Mouse (Mus musculus): Measurements from ENCODE around the gene Phactr1.

The Phactr1 gene

DNA sequence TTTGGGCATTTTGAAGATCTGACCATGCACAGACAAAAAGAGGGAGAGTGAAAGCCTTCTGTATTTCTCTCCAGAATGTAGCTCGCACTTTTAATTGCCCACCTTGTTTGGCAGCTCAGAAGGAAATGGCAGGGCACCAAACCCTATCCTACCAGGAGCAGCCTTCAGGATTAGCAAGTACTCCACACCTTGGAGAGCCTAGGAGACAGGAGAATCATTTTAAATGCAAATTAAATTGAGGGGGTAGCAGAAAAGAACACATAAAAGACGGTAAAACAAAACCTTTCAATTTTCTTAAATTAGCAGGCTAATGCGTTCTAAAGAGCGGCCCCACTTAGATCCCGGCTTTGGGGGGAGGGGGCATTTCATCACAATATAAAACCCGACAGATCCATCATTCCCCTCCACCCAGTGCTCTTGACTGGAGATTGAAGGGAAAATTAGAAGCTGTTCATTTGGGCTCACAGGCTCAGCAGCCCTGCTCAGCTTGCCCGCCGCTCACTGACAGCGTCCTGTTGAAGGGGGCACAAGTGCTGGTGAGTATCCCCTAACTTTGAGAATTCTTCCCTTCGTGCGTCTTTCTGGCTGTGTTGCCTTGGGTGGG is at the start of gene Phactr1:
Gene Phactr1 (plus strand): TSS at position 233 of the 604 bp plus-strand sequence.
- no peak for DNase-seq (ENCODE audit: low read depth, low spot score)

DNA sequence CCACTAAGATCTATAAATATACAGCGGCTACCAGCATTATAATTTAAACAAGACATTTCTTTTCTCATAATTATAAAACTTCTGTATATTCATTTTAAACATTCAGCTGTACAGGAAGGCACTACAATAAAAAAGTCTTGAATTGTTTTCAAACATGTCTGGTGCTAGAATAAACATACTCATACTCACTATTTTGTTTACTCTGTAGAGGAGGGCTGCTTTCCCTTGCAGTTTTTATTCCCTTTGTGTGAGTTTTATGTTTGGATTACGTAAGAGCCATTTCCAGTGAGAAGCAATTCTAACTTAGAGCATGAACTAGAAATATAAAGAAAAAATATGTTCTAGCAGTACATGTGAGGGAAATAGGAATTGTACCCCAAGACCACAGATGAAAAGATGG is 45.5 kb upstream of the Phactr1 start:
- DNase-seq (ENCODE audit: low read depth, low spot score): no peak

DNA sequence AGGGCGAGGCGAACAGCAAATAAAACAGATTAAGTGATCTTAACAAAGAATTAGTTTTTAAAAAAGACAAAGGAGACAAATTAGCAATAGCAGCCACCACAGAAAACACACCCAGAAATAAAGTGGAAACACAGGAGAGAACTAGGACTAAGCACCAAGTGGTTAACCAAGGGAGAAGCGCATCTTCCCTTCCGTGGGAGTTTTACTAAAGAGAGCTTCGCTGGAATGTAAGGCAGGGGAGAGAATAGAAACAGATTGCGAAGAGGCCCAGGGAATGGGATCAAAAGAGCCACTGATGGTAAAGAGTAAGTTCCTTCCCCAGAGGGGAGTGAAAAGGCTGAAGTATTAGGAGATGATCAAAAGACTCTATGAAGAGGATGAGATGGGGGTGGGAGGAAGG is 30.2 kb upstream of the Phactr1 start:
- no peak for DNase-seq (ENCODE audit: low read depth, low spot score)

DNA sequence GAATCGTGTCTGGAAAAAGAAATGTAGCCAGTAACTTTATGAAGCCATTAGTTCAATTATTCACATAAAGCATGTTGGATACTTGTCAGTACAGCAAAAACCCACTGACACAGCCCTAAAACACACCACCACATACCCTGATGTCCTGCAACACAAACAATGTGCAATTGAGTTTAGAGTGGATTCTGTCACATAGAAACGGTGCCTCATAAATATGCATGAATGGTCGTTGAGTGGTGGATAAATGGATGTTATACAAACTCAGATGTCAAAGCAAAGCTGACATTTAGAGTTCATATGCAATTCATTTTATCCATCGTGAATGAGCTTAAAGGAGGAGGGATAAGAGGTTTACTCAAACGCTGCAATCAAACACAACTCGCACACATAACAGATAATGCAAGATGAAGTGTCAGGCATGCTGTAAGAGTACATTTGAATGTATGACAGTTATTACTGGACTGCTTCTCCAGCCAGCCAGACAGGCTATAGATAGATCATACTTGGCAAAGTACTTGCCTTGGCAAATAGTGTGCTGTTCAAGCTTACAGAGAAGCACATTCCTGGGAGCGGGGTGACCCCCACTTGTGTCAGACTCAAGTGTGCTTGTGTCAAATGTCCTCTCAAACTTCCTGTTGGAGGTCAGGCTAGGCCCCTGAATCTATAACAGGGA is 23.6 kb upstream of the Phactr1 start:
- DNase-seq (ENCODE audit: low read depth, low spot score): no peak

DNA sequence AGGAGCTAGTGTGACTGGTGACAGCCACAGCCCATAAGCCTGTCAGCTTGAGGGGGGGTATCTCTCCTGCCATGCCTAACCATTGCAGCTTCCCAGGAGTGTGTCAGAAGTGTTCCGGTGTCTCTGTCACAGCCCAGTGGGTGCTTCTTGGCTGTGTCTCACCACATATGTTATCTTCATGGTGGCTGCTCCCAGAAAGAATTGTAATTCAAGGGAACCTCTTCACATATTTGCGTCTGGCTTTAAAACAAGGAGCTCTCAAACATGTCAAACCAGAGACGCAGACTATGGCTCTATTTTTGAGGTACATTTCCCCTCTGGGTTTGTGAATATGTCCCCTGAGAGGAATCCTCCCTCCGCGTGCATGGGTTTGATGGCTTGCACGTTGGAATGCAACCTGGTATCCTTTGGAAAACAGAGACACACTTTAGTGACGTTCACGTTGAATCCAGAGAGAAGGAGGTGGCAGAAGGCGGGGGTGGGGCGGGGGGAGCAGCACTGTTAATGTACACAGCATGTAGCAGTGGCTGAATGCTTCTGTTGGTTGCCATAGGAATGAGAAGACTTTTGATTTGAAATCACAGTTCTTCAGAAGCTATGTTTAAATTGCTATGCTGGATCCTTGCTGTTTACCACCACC is 8.7 kb upstream of the Phactr1 start:
- no peak for DNase-seq (ENCODE audit: low read depth, low spot score)

DNA sequence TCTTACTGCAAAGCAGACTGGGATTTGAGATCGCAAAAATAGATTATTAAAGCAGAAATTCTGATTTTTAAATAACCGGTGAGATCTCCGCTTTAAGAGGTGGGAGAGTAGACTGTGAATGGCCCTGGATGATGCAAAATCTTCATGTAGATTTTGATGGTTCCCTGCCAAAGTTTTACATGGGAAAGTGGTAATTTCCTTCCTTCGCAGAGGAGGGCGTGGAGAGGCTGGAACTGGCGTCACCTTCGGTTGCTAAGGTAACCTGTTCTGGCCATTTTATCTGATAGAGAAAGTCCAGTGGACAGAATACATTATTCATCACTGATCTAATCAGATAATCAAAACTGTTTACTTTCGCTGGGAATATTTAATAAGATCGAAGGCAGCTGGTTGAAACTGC is 876 bp downstream of the Phactr1 start:
- DNase-seq (ENCODE audit: low read depth, low spot score): no peak

DNA sequence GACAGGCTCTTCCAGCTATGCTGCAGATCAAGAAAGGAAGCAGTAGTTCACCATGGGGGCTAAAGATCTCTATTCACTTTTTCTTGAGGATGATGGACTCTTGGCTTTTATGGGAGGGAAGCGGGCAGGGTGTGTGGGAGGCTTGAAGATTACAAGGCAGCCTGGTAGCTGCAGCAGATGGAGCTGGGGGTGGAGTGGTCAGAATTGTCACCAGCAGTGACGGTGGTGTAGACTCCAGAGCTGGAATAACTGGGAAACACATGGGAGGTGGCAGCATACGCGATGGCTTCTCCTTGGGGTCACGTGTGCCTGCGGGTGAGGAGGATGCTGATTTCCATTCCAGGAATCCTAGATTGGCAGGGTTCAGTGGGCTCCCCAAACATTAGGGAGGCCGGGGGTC is 3.8 kb downstream of the Phactr1 start:
- no peak for DNase-seq (ENCODE audit: low read depth, low spot score)

DNA sequence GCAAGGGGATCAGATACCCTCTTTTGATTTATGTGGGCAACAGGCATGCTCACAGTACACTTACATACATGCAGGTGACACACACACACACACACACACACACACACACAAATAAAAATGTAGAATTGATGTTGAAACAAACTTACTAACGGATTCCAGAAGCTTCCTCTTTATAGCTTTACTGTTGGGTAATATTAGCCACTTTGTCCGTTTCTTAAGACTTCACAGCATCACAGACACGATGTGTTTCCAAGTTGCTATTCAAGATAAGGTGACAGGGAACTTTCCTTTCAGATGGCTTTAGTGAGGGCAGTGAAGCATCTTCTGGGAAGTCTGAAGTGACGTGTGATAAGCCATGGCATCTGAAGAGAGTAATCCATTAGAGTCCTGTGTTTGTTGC is 11.8 kb downstream of the Phactr1 start:
- no peak for DNase-seq (ENCODE audit: low read depth, low spot score)

DNA sequence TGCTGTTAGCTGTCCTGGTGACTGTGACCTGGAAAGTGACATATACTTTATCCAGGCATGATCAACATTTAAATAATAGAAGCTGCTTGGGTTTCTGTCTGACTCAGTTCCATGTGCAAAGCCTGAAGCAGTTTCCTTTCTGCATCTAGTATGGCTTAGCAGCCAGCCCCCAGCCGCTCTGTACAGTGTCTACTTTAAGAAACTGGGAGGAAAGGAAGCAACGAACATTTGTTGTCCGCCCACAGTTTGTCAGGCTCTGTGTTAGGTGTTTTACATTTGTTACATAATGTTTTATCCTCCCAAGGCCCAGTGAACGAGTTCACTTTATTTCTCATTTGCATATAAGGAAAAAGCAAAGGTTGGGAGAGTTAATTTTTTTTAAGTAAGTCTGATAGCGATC is 16.2 kb downstream of the Phactr1 start:
- no peak for DNase-seq (ENCODE audit: low read depth, low spot score)

DNA sequence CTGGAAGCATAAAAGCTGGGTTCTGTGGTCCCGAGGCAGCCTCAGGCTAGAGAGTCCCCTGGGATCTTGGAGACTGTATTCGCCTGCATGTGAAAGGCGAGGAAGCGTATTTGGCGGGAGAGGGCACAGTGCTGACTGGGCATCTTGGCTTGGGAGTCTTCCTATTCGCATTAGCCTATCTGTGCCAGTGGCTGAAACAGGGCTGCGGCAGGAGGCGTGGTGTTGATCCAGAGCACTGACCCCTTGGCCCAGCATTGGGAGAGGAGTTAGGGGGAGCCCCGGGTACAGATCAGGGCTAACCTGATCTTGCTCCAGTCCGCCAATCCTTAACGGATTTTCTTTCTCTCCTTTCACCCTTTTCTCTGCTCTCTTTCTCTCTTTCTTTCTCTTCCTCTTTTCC is 28.7 kb downstream of the Phactr1 start:
- DNase-seq (ENCODE audit: low read depth, low spot score): no peak

DNA sequence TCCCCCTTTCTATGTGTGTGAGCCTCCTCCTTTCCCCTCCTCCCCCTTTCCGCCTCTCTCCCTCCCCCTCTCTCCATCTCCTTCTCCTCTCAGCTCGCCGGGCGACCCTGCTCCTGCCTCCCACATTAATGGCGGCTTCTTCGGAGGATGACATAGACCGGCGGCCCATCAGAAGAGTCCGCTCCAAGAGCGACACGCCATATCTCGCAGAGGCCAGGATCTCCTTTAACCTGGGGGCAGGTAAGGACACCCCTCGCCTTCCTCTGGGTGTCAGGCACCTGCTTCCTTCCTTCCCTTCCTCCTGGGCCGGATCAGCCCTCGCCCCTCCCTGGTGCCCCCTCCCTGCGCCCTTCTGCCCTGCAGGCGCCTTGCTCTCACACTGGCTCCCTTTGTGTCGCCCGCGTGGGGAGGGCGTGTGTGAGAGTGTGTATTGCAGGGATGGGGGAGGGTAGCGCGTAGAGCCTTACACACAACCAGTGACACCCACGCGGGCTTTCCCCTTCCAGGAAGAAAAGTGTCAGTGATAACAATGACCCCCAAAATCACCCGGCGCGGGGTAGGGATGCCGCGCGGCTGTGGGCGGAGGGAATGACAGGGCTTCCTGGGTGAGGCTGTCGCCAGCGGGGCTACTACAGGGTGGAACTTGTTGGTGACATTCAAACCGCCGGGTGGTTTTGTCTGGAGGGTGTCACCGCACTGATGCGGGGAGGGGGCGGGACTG is 29.3 kb downstream of the Phactr1 start:
- DNase-seq (ENCODE audit: low read depth, low spot score): no peak

DNA sequence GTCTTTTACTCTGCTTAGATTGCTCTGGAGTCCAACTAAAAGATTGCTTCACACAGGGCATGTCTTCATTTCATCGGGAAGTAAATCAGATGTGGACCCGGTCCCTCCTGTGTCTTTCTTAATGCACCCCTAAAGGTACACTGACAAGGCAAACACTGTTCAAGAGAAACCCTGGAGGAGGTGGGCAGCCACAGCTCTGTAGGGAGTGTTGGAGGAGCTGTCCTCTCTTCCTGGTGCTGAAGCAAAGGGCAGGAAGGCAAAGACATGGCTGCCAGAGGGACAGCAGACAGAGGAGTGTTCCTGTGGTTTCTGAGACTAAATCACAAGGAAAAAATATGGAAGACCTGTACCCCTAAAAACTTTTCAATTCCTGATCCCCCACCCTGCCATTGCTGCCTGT is 31.1 kb downstream of the Phactr1 start:
- DNase-seq (ENCODE audit: low read depth, low spot score): no peak

DNA sequence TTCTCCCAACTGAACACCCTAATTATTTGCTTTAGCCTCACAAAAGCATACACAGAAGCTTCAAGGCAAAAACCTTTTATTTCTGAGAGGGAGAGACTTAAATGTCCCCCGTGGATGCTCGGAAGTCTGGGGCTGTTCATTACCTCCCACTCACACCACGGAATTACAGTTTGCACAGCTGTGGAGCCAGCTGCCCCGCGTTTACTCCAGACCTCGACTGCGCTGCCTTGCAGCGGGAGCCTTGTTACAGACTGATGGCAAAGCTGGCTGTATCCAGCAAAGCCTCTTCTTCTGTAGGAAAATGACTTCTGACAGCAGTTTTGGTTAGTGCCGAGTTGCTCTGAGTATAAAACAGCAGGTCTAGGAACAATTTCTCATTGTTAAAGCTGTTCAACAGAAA is 39.0 kb downstream of the Phactr1 start:
- no peak for DNase-seq (ENCODE audit: low read depth, low spot score)

DNA sequence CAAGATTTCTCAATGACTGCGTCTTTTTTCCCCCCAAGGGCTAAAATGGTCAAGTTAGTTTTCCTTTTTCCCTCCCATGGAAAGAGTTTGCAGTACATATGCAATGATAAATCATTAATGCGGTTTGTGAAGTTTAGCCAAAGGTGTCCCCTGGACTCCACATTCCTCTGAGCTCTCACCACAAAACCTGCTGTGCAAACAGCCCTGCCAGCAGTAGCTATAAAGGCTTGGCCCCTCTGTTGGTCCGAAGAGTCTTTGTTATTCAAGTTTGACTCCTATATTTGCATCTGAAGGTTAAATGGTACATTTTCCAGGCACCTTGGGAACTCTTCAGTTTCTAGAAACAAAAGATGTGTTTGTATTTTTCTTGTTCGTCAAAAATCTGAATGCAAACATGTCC is 39.7 kb downstream of the Phactr1 start:
- DNase-seq (ENCODE audit: low read depth, low spot score): no peak

DNA sequence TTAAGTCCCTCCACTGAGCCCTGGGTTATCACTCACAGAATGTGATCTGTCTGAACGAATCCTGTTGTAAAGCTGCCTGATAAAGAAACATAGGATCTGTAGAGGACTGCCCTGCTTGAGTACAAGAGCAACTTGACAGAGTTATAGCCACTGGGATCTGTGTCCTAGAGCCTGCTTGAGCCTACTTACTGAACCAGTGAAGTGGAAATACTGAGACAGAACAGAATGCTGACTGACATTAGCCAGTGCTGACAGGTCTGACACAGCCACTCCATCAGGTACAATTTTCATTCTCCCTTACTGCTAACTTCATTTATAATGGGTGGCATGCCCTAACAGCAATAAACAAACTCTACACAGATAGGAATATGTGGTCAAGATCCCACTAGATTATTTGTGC is 40.2 kb downstream of the Phactr1 start:
- DNase-seq (ENCODE audit: low read depth, low spot score): no peak

DNA sequence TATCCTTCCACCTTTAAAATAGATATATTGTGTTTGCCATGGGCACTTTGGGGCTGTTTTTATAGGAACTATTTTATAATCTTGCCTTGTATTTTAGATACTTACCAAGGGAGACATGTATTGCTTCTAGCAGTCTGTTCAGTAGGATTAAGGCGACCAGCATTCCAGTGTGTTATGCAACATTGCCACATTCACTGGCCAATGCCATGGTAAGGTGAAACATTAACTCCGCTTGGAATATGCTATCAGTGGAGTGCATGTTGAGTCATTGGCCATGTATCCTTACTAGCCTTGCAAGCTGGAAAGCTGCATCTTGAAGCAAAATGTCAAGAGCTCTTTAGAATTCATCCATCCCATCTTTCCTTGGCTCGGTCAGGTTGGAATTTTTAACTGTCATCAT is 43.6 kb downstream of the Phactr1 start:
- DNase-seq (ENCODE audit: low read depth, low spot score): no peak

DNA sequence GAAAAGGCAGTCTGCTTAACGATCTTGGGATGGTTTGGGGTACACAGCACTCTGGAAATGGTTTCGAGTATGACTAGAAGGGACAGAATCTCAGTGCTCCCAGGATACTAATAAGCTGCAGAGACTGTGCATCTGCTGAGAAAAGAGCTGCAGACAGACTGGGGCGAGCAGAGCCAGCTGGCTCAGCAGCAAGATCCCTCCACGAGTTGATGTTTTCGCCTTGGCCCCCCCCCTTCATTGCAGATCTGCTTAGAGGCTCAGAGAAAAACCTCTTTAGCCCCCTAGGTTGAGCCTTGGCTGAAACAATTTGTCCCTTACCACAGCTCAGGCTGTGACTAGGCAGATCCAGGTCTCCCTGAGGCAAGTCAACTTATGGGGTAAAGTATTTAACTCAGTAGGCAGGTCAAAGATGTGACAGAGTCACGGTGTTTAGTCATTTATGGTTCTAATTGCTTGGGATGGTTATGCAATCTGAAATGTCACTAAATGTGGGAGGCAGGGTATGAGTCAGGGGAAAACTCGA is 45.3 kb downstream of the Phactr1 start:
- DNase-seq (ENCODE audit: low read depth, low spot score): no peak

DNA sequence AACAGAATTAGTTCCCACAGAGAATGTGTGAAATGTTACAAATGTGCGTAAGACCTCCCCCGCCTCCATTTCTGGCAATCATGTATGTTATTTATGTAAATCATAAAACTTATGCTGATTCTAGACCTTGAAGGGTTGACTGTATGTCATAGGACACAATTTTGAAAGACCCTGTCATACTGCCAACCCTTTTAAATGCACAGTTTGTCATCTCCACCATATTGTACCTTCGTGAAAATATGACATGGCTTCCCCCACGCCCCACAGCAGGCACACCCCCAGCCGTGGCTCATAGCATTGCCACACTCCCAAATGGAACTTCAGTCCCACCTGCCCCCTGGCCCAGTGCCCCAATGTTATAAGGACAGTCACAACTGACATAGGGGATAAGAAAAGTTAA is 57.1 kb downstream of the Phactr1 start:
- no peak for DNase-seq (ENCODE audit: low read depth, low spot score)

DNA sequence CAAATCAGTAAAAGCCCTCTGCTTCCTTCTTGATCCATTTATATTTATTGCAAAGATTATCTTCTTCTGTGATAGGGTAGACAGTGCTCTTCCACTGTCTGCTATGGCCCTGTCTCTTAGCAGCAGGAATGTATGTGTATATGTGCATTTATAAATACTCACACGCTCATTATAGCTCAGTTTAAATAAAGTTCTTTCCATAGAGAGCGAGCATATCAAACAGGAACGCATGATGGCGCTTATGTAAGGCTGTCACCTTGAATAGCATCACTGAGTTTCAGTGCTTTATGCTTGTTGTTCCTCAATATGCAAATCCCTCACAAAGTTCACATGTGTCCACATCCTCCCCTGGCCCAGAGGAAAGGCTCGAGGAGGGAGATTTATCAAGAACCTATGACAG is 57.7 kb downstream of the Phactr1 start:
- DNase-seq (ENCODE audit: low read depth, low spot score): no peak

DNA sequence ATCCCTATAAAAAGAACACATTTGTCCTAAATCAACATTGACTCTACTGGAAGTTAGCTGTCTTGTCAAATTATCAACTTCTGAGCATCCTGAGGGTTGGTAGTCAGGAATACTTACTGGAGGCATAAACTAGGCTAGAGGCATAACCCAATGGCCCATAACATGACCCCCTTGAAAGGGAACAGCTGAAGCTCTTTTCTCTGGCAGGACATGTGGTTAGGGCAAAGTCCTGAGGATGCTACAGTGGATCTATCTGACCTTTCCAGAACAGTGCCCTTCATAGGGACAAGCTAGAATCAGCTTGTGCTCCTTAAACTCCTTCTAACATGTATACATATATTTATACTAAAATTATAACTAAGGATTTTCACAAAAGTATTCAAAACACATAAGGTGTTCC is 61.8 kb downstream of the Phactr1 start:
- DNase-seq (ENCODE audit: low read depth, low spot score): no peak

DNA sequence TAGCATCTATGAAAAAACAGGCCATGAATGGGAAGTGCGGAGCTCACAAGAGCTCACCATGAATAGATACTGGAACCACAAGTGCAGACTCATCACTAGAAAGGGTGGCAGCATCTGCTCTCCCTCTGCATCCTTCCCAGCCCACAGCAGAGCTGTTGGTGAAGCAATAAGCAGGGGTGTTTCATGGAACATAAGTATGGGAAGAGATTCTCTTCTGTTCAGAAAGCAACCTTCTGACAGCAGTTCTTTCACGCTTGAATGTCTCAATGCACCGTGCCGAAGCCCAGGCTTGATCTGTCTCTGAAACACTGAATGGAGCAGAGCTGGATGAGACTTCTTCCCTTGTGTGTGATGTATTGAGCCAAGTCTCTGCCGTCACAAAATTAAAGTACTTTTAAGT is 64.0 kb downstream of the Phactr1 start:
- DNase-seq (ENCODE audit: low read depth, low spot score): no peak

DNA sequence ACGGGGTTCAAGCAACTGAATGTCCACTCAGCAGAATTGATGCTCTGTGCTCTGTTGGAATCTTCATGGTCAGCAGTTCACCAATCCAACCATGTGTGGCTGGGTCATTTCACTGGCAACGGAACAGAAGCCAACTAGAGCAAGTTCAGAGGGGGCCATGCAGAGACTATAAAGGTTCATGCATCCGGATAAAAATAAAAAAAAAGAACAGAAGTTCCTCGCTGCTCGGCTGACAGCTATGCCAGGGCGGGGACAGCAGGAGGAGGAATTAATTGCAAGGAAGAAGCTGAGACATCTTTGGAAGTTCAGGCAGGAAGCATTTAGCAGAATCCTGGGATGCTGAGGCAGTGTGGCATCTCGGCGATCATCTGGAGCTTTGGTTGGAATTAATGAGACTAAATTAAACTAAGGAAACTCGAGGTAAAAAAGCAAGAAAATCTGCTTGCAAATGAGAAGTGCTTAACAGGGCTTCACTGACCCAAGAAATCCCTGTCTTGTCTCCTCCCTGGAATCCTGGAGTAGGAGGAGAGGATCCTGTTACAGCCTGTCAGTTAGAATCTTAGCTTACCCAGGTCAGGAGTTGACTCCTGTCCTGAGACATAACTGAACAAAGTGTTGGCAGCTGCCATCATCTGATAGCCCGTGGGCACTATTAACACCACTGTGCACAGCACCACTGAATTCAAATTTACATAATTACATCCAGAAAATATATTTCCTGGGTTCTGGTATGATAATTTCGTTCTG is 77.4 kb downstream of the Phactr1 start:
- no peak for DNase-seq (ENCODE audit: low read depth, low spot score)
